ENCODE assay signal across 15 mouse cellular contexts in the genomic region with DNA sequence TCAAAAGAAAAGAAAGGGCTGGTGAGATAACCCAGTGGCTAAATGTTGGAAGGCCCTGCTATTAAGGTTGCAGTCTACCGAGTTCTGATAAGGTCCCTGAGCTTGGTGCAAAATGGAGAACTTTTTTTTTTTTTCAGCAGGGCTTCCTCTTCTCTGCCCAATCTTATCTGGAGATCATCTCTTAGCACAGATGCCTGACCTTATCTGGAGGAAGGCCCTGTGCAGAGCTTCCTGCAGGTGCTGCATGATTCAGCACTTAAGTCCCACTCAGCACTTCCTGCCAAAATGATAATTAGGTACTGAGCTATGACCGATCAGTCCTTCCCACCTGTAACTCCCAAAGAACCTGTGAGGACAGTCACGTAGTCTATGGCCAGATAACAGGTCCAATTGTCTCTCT.
A peak's percentile ranks its signal among the peaks of the same experiment; 100 is the strongest.
DNase-seq lines count a peak whose midpoint lies in the region; ATAC-seq and TF ChIP-seq lines count a peak whose summit lies in the region.
"Had no signal": no experiment of that assay in that cellular context is flagged by ENCODE, and none has a peak within 500 bp of the region (broad histone marks: within the 10 kb centered on the region; RNA-seq: fewer than 3 reads in every experiment).

No protein-coding gene starts in this region.

- H3K9ac ChIP-seq in liver, postnatal 0 days (replicated peaks): no peak overlapping the region
- H3K9ac ChIP-seq: embryonic facial prominence, embryonic 15.5 days; forebrain, embryonic 13.5 days; limb, embryonic 12.5 days had no signal

- H3K36me3 ChIP-seq in liver, postnatal 0 days (replicated peaks; ENCODE audit: insufficient read depth, low read length): no peaks in the 10 kb centered on the region
- H3K36me3 ChIP-seq: embryonic facial prominence, embryonic 15.5 days; limb, embryonic 12.5 days had no signal

- H3K27me3 ChIP-seq in liver, postnatal 0 days (ENCODE audit: insufficient read depth, low read length): no peaks in the 10 kb centered on the region
- H3K27me3 ChIP-seq: embryonic facial prominence, embryonic 15.5 days; forebrain, embryonic 13.5 days had no signal

- WGBS in liver, postnatal 0 days (ENCODE audit: insufficient replicate concordance): 18% methylated on average over 3 of the region's 3 CpGs

- peak; percentile 94 for ATAC-seq in granulocyte monocyte progenitor cell, adult 5-6 weeks (replicated peaks; ENCODE audit: poor library complexity, severe bottlenecking)
- ATAC-seq in liver, postnatal 0 days: no peak
- ATAC-seq: forebrain, embryonic 13.5 days had no signal

- no peak for TF ChIP-seq EP300 in liver, postnatal 0 days (IDR thresholded peaks at IDR 0.05; ENCODE audit: low read depth)

- no peak overlapping the region for H3K4me3 ChIP-seq in liver, postnatal 0 days (ENCODE audit: low read depth, low read length)
- H3K4me3 ChIP-seq: embryonic facial prominence, embryonic 15.5 days; forebrain, embryonic 13.5 days; limb, embryonic 12.5 days had no signal

- H3K4me2 ChIP-seq in liver, postnatal 0 days (ENCODE audit: low read depth, low read length): no peak overlapping the region
- H3K4me2 ChIP-seq: embryonic facial prominence, embryonic 15.5 days; forebrain, embryonic 13.5 days; limb, embryonic 12.5 days had no signal

- no peaks in the 10 kb centered on the region for H3K9me3 ChIP-seq in liver, postnatal 0 days (ENCODE audit: low read length)
- H3K9me3 ChIP-seq: embryonic facial prominence, embryonic 15.5 days; forebrain, embryonic 13.5 days had no signal

- no peak overlapping the region for H3K27ac ChIP-seq in liver, postnatal 0 days (ENCODE audit: low read depth)
- H3K27ac ChIP-seq: embryonic facial prominence, embryonic 15.5 days; forebrain, embryonic 13.5 days; limb, embryonic 12.5 days; stomach, postnatal 0 days had no signal

- DNase-seq in A20 (ENCODE audit: low read depth, low spot score): peak; percentile 52
- DNase-seq in CD4-positive, CD25-positive, alpha-beta regulatory T cell, adult 2 months (ENCODE audit: low read depth, low spot score): peak; percentile 51
- peak; percentile 78 for DNase-seq in thymus, postnatal 0 days (ENCODE audit: low spot score)
- DNase-seq in natural killer cell, adult 2 months (ENCODE audit: low spot score in 2 of 2): no peak
- no peak for DNase-seq in layer of hippocampus, adult 11-12 months (ENCODE audit: low spot score)
- no peak for DNase-seq in liver, postnatal 0 days
- DNase-seq: heart, postnatal 36 days; layer of hippocampus, postnatal 36 days; right cerebral cortex, adult 18-20 months; spleen, adult 18-20 months had no signal

- no peaks in the 10 kb centered on the region for H3K4me1 ChIP-seq in liver, postnatal 0 days (ENCODE audit: insufficient read depth)
- H3K4me1 ChIP-seq: embryonic facial prominence, embryonic 15.5 days; forebrain, embryonic 13.5 days had no signal

- TF ChIP-seq CTCF in liver, postnatal 0 days (IDR thresholded peaks at IDR 0.05; ENCODE audit: low read depth): no peak

Comparison
In these comparisons a context has a peak if more than half of its experiments do, and no peak if none do; other contexts are left out.
1. DNase-seq: peak in A20 (single experiment), CD4-positive, CD25-positive, alpha-beta regulatory T cell, adult 2 months (single experiment) and thymus, postnatal 0 days (single experiment); none in natural killer cell, adult 2 months (0 of 2), layer of hippocampus, adult 11-12 months (single experiment) and liver, postnatal 0 days (single experiment).